Mouse (Mus musculus) gastrocnemius, postnatal 36 days (tissue): ENCODE measurements around the gene Slc37a1. TPM values are rescaled to one million over a fixed set of nuclear protein-coding genes. Genes with fewer than 3 reads are reported as not detected.

Experiments
- DNase-seq, 2 experiments: peaks; one replicate each; pipeline ENCODE4 v3.0.0; 2022
- intact Hi-C: fragments of 180-260 bp; cut with DNase I; formaldehyde crosslinking; loops from one replicate; pipeline ENCODE4 v1.15.1; 2025
- total RNA-seq, 2 experiments: library from RNA; stranded (reverse); gene quantifications; 2 replicates each; pipeline ENCODE4 v1.2.3; 2021

Slc37a1 gene
- total RNA-seq, 2 experiments from 2014 or later: 3.3 to 3.6 TPM

DNA sequence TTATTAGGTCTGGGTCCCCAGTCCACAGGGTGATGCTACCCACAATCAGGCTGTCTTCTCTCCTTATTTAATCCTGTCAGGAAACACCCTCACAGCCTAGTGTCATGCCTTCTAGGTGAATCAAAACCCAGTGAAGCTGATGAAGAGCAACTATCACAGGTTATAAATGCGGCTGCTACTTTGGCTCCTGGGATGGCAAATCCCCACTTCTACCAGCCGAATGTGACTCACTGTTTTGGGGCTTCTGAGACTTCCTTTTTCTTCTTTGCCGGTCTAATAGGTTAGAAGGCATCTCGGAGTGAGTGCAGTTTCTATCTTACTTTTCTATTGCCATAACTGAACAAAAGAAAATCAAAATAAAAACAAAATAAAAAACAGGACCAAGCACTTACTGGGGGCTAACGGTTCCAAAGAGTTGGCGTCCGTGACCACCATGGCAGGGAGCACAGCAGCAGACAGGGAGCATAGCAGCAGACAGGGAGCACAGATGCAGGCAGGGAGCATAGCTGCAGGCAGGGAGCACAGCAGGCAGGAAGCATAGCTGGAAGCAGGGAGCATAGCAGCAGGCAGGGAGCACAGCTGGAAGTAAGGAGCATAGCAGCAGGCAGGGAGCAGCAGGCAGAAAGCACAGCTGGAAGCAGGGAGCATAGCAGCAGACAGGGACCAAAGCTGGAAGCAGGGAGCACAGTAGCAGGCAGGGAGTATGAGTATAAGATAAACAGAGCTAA lies 2.6 kb downstream of the Slc37a1 start:
- no peak for DNase-seq
- intact Hi-C loops: no loop called here

GRCm38 (mm10) chr17:31290311-31290710 lies 3.7 kb downstream of the Slc37a1 start:
- no peak for DNase-seq
- intact Hi-C loops: no loop called here

DNA sequence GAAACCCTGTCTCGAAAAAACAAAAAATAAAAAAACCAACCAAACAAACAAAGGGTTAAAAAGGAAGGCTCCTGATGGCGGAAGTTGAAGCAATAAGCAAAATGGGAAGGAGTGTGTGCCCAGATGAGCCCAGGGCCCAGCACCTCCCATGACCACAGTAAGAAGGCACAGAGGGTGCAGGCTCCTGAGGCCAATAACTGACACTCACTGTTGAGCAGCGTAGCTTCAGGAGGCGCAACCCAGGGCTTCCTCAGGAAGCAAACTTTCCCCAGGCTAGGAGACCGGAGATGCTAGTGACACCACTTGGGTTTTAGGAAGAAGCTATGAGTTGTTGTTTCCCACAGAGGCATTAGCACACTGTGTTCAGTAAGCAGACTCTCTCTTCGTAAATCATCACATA lies 4.3 kb downstream of the Slc37a1 start:
- intact Hi-C loops: loop anchor here (1.0 kb wide), 1 partner anchor 21 kb away; no protein-coding TSS in a partner anchor
- no peak for DNase-seq

DNA sequence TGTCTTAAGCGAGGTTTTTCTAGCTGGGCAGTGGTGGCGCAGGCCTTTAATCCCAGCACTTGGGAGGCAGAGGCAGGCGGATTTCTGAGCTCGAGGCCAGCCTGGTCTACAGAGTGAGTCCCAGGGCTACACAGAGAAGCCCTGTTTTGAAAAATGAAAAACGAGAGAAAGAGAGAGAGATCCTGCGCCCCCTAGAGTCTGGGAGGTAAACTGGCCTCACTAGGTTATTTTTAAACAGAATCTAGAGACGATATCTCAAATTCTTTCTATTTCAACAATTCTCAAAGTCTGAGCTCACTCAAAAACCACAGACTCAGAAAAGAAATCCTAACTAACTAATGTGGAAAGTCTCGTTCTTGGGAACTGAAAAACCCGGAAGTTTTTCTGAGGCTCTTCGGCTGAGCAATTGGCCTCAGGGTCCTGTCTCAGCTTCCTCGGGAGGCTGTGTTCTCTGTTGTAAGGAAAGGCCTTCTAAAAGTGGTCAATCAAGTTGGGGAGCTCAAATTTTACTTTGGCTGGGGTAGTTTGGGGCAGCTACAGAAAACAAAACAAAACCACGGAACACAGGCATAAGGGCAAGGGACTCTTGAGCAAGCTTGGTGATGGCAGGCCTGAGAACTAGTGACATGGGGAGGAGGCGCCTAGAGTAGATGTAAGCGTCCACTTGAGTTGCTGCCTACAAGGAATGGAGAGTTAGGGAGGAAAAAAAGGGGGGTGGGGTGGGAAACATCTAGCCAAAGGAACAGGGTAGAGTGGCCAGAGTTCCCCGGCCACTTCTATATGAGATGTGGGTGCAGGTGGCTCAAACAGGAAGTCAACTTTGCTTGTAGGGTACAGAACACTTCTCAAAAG lies 8.0 kb downstream of the Slc37a1 start:
- no peak for DNase-seq
- intact Hi-C loops: loop anchor here (5.0 kb wide), 1 partner anchor 157 kb away; no protein-coding TSS in a partner anchor

DNA sequence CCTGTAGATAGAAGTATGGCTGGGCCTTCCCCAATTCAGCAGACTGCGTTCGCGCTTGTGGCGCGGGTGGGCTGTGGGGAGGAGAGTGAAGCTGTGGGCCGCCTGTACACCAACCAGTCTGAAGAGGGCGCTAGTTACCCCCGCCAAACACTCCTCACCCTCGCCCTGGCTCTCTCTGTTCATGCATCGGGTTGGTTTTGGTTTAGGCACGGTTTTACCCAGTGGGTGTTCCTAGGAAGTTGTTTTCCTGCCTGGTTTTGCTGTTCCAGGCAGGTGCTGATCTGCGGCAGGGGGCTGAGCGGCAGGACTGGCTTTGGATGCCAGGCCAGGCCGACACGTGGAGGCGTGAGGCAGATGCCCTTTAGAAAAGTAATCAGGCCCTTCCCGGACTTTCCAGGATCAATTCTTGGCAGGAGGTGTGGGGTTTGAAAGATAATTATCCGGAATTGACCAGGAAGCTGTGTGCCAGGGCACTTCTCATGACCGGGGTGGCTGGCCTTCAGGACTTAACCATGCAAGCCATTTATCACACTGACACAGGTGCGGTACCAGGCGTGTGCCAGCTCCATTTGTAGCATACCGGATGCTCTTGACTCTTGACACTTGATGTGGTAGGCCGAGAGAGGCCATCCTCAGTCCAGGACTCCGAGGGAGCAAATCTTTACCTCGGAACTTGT lies 8.8 kb downstream of the Slc37a1 start:
- DNase-seq: no peak
- intact Hi-C loops: loop anchor here (5.0 kb wide), 1 partner anchor 158 kb away; no protein-coding TSS in a partner anchor

GRCm38 (mm10) chr17:31295892-31296781 lies 9.5 kb downstream of the Slc37a1 start:
- intact Hi-C loops: loop anchor here (2.0 to 5.0 kb wide), 2 partner anchors 13 to 159 kb away; no protein-coding TSS in a partner anchor
- DNase-seq: peak; percentile 74

DNA sequence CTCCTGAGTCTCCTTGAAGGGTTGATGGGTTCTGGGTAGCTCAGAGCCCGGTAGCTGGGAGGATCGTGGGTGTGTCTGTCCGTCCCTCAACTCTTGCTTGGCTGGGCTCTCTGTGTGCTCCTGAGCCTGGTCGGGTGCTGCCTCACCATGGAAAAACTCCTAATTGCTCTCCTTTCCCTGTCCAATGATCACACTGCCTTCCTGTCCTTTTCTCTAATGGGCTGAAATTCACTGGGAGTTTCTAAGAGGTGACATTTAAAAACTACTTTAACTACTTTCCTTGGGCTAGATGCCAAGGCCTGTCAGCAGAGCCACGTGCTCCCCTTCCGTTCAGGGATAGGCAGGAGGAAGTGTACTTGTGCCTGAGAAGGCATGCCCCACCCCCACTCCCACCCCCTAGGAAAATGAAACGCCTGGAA lies 10.9 kb downstream of the Slc37a1 start:
- intact Hi-C loops: loop anchor here (2.0 to 5.0 kb wide), 2 partner anchors 15 to 160 kb away; no protein-coding TSS in a partner anchor
- DNase-seq: peak in 1 of 2 experiments; percentile 34

GRCm38 (mm10) chr17:31298419-31299209 lies 12.0 kb downstream of the Slc37a1 start:
- DNase-seq: no peak
- intact Hi-C loops: loop anchor here (5.0 kb wide), 1 partner anchor 161 kb away; no protein-coding TSS in a partner anchor

DNA sequence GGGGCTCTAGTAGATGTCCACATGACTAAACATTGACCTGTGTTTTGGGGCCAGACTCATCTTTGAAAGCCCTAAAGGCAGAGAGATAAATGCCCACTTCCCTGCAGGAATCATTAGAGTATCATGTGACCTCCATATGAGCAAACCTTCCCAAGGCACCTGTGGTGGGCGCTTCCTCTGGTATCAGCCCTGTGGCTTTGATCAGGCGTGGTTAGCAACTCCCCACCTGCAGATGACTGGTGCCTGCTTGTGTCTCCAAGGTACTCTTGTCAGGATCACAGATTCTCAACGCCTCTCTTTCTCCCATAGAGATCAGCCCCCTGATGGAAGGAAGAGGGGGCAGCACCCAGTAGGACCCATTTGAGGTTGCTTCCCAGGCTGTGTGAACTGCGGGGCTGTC lies 13.4 kb downstream of the Slc37a1 start:
- no peak for DNase-seq

GRCm38 (mm10) chr17:31300736-31301135 lies 14.1 kb downstream of the Slc37a1 start:
- no peak for DNase-seq
- intact Hi-C loops: loop anchor here (5.0 kb wide), 1 partner anchor 113 kb away; no protein-coding TSS in a partner anchor

More for the DNA sequence above, 13.4 kb downstream of the Slc37a1 start:
- intact Hi-C loops: loop anchor here (5.0 kb wide), 2 partner anchors 113 to 163 kb away; no protein-coding TSS in a partner anchor

GRCm38 (mm10) chr17:31303401-31303800 lies 16.8 kb downstream of the Slc37a1 start:
- intact Hi-C loops: loop anchor here (5.0 kb wide), 1 partner anchor 116 kb away; no protein-coding TSS in a partner anchor
- DNase-seq: no peak

DNA sequence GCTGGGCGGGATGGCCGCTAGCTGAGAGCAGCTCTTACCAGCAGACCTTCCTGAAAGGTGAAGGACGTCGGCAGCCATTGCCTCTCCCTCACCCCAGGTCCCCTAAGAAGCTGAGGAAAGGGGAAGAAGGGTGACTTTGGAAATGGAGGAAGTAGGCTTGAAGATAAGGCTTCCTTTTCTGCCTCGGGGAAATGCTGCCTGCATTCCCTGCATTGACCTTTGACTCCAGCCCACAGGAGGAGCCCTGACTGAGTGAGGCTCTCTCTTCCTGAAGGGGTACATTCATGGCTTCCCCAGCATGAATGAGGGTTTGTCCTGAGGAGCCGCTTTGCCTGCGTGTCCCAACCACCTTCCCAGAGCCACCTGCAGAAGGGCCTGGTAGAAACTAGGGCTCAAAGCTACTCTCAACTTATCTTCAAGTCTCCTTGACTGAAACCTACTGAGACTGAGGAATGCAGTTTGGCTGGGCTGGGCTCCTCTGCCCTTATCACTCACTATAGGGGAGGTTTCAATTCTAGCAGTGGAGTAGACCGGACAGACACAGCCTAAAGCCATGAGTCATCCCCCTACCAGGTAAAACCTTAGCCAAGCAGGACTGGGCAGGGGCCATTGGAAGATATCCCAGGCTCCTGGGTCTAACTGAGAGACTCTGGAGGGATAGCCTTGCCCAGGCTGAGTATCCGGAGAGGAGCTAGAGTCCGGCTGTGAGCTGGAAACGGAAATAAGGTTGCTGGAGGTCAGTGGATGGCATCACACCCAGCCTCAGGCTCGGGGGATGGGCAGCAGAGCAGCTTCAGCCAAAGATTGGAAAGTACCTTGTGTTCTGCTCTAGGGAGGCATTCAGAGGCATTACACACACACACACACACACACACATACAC lies 18.5 kb downstream of the Slc37a1 start:
- DNase-seq: peak; percentile 45 to 47
- intact Hi-C loops: loop anchor here (5.0 kb wide), 1 partner anchor 118 kb away; no protein-coding TSS in a partner anchor

- DNase-seq: no peak
- intact Hi-C loops: no loop called here
These were observed 19.2 kb downstream of the Slc37a1 start for GRCm38 (mm10) chr17:31305776-31306120.

- intact Hi-C loops: loop anchor here (1.0 kb wide), 1 partner anchor 53 kb away; no protein-coding TSS in a partner anchor
- DNase-seq: no peak
These were observed 21.2 kb downstream of the Slc37a1 start for GRCm38 (mm10) chr17:31307756-31308155.

DNA sequence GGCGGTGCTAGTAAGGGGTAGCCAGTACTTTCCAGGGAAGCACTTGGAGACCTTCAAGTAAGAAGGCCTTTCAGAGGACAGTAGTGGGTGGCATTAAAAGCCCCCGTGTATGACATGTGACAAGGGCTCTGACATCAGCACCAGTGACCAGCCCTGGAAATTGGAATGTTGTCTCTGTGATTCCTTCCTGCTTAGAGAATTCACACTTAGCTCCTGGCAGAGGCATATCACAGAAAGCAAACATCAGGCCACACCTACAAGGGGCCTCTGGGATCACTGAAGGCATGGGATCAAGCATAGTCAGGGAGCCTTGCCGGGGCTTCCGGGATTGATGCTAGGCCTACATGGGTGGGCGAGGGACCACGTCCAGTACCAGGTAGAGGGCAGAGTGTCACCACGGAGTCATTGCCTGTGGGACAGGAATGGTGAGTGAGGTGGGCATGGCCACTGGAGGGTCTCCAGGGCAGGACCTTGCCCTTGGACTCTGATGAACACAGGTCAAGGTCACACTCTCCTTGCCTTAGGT lies 21.8 kb downstream of the Slc37a1 start:
- intact Hi-C loops: loop anchor here (1.0 kb wide), 1 partner anchor 54 kb away; no protein-coding TSS in a partner anchor
- no peak for DNase-seq

DNA sequence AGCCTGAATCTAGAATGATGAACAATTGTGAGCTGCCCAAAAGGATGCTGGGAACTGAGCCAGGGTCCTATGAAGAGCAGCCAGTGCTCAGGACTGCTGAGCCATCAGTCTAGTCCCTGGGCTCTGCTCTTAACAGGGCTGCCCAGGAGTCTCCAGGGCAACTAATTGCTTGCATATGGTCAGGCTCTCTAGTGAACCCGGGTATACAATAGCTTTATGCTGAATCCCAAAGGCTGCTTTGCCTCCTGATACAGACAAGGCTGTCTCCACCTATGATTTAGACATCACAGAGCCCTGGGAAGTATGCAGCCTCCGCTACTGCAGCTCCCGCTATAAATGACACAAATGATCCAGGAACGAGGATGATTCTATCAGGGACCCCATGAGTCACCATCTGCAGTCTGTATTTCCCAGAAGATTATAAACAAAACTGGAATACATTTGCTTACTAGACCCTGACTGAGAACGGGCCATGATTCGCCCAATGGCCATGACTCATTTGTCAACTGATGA lies 22.7 kb downstream of the Slc37a1 start:
- intact Hi-C loops: no loop called here
- DNase-seq: peak; percentile 34 to 38

DNA sequence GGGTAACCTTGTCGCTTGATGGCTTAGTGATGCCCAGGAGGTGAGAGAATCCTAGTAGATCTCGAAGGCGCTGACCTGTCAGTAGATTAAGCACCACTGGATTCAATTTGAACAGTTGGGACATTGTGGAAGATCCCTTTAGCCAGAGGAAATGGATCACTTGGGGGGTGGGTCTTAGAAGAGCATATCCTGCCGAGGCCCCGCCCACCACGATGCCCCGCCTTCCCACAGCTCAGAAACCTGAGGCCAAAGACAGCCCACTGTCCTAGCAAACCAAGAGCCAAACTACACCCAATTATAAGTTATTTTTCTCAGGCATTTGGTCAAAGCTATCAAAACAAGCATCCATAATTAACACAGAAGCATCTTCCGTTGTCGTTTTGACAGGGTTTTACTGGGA lies 24.5 kb downstream of the Slc37a1 start:
- intact Hi-C loops: no loop called here
- DNase-seq: no peak
